Mouse (Mus musculus) liver, postnatal 0 days (tissue): ENCODE data around the gene Insr.

Source experiments
- CTCF ChIP-seq: sonication (generic); IDR thresholded peaks from 2 replicates; pipeline ENCODE4 v1.5.1; 2016; ENCODE audit warnings: antibody characterized with exemption, low read depth
- EP300 ChIP-seq: IDR thresholded peaks from 2 replicates; pipeline ENCODE4 v1.6.1; 2016; ENCODE audit warnings: antibody characterized with exemption, low read depth, mild to moderate bottlenecking

GRCm38 (mm10) chr8:3262779-3263178 lies 16.6 kb downstream of the Insr start:
- no peak for TF ChIP-seq CTCF
- no peak for TF ChIP-seq EP300
